Mouse (Mus musculus) thymus, postnatal 14 days (tissue): ENCODE results near the gene Mgrn1.
A peak's percentile ranks its signal among the peaks of the same experiment; 100 is the strongest.

Experiments
- DNase-seq: peaks from one replicate; pipeline ENCODE4 v3.0.0; 2021

The Mgrn1 gene

DNA sequence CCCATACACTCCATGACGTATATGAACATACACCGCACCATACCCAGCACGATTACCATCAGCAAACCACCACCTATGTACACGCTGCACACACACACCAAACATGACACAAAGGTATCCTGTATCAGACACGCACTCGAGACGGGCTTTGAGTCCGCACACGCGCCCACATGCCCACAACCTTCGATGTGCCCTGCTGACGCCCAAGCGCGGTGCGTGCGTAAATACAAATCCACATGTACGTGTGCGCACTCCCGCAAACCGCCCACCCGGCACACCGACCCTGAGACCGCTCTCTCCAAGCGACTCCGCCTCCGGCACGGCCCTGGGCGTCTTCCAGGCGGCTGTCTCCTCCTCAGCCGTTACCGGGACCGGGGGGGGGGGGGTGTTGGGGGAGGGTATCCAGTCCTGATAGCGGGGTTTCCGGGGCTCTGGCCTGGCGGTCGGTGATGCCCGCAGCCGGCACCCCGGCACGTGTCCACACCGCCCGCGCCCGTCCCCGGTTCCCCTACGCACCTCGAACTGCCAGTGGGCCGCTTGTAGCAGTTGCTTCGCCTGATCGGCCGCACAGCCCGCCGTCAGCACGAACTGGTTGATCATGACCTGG, 6.8 kb upstream of the Mgrn1 start:
- DNase-seq: peak; percentile 62

DNA sequence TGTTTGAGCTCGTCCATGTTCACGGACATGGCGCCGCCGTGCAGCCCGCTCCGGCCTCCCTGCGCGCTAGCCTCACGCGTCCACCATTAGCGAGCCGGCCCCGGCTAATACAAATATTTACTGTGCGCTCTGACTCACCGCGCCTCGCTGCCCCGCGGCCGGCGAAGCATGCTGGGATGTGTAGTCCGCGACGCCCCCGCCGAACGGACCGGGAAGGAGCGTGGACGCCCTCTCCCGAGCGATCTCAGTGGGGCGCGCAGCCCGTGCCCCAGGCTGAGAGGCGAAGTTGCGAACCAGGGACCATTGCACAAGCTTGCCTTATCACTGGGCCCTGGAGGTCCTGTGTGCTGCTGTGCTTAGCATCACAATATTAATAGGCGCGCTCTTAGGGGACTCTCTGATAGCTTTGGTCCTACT, 6.3 kb upstream of the Mgrn1 start:
- peak; percentile 90 for DNase-seq

DNA sequence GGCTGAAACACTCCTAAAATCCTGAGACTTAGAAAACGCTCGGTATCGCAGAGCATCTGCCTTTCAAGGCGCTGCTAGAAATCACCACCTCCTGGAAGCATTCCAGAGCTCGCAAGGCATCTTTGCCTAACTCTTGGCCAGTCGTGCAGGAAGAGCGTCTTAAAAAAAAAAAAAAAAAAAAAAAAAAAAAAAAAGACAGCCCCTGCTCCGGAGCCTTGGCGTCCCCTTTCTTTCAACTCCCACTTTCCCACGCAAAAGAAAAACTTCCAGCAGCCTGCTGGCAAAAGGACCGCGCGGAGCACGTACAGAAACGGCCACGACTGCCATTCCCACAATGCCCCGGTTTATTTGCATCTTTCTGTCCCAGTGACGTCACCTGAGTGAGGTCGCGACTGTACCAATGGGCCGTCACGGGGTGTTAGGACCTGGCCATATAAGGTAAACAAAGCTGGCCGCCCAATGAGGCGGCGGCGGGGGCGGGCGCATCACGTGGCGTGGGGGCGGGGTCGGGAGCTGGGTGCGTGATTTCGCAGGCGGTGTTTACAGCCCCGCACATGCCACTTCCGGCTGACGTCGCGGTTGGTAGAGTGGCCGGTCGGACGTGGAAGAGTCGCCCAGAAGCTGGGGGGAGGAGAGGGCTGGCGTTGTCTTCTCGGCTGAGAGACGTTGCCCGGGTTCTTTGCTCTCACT, 5.8 kb upstream of the Mgrn1 start, which contains the start of gene Ubald1:
Gene Ubald1, minus strand, starts transcription at position 180 of the 690 bp plus-strand sequence.
- peak; percentile 97 for DNase-seq

DNA sequence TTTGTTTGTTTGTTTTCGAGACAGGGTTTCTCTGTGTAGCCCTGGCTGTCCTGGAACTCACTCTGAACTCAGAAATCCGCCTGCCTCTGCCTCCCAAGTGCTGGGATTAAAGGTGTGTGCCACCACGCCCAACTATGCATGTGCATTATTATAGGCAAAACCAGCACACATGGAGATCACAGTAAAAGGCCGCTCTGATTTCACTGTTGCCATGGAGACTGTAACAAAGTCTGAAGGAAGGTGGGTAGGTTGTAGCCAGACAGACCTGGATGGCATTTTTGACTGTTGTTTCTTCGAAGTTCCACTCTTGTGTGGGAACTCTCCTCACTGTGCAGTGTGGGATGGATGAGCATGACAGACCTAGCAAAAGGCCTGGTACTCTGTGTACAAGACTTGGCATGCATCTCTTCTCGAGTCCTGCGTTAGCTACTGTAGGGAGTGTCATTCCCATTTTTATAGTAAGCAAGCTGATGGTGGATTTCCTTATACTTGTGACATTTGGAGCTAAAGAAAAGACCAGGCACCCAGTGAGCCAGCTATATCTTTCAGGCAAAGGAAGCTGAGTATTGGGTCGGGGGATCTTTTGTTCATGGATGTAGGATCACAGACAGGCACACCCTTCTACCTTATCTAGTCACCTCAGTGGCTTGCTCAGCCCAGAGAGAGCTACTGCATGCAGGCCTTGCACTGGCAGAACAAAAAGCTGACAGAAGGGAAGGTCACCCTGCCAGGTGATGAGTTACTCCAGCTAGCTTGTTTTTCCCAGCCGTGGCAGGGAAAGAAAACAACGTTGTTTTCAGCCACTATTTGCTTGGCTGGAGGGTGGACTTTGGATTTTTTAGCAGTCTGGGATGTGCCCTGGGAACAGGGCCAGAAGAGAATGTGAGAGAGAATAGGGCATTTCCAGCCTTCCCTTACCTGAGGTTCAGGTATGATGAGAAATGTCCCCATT, 4.4 kb upstream of the Mgrn1 start:
- DNase-seq: peak; percentile 14

GRCm38 (mm10) chr16:4884930-4885329, 1.1 kb upstream of the Mgrn1 start:
- no peak for DNase-seq

- DNase-seq: no peak
These were observed 606 bp downstream of the Mgrn1 start for GRCm38 (mm10) chr16:4886690-4887020.

DNA sequence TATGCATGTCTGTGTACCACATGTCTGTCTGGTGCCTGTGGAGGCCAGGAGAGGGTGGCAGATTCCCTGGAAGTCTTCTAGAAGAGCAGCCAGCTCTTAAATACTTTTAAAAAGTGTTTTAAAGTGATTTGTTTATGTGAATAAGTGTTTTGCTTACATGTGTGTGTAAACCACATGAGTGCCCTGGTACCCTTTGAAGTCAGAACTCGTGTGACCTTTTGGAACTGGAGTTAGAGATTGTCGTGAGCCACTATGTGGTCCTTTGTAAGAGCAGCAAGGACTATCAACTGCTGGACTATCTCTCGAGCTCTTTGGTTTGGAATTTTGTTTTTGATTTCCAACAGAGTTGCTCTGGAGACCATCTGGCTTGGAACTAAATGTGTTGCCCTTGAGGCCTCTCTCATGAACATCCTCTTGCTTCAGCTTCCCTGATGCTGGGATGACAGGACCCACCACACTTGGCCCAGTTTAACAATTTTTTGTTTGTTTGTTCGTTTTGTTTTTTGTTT, 4.2 kb downstream of the Mgrn1 start:
- DNase-seq: no peak

- no peak for DNase-seq
These were observed 6.1 kb downstream of the Mgrn1 start for GRCm38 (mm10) chr16:4892171-4892570.

GRCm38 (mm10) chr16:4894201-4894908, 8.3 kb downstream of the Mgrn1 start:
- no peak for DNase-seq

DNA sequence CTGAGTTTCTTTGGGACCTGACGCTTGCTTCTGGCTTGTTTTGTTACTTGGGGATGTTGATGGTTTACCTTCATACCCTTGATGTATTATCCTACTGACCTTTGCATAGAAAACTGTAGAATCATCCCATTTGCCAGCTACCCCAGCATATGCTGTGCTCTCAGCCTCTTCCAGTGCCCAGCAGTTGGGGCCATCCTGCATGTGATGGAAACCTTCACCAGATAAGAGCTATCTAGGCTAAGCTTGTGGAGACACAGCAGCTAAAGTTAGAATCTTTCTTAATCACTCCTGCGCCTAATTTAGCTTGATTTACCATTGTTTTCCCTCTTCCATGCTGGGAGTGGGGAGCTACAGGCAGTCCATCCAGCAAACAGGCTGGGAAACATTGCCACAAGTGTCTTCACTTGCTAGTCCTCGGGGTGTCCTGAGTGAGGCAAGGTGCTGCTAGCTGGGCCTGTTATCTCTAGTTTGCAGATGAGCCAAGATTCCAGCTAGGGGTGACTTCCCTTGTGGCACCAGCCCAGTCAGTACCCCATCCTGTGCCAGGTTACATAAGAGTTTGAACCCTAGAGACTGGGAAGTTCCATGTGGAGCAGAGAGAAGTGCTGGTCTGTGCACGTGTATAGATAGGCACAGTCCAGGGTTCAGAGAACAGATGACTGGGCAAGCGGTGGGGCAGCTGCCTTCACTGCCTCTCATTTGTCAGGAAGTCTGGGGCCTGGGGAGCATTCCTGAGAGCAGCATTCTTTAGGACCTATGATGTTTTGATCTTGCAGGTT, 10.4 kb downstream of the Mgrn1 start:
- no peak for DNase-seq

- no peak for DNase-seq
These were observed 11.2 kb downstream of the Mgrn1 start for GRCm38 (mm10) chr16:4897146-4897730.

GRCm38 (mm10) chr16:4898881-4899280, 12.8 kb downstream of the Mgrn1 start:
- peak; percentile 47 for DNase-seq

DNA sequence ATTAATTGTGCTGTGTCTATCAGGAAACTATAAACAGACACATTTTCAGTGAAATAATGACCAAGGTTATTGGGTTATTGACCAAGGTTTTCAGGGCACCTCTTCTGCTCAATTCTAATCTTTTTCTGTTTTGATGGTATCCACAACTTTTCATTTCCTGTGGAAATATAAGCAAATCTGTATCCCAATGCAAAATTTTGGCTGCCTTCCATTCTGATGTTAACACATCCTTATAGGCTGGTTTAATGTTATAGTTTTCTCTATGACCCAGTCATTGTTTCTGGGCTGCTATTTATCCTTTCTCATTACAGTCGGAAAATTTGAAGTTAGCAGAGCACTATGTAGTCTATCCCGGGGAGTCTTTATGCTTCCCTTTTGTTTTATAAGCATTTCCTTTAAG, 13.7 kb downstream of the Mgrn1 start:
- DNase-seq: no peak

GRCm38 (mm10) chr16:4901167-4901566, 15.1 kb downstream of the Mgrn1 start:
- no peak for DNase-seq

GRCm38 (mm10) chr16:4902390-4902789, 16.3 kb downstream of the Mgrn1 start:
- no peak for DNase-seq

DNA sequence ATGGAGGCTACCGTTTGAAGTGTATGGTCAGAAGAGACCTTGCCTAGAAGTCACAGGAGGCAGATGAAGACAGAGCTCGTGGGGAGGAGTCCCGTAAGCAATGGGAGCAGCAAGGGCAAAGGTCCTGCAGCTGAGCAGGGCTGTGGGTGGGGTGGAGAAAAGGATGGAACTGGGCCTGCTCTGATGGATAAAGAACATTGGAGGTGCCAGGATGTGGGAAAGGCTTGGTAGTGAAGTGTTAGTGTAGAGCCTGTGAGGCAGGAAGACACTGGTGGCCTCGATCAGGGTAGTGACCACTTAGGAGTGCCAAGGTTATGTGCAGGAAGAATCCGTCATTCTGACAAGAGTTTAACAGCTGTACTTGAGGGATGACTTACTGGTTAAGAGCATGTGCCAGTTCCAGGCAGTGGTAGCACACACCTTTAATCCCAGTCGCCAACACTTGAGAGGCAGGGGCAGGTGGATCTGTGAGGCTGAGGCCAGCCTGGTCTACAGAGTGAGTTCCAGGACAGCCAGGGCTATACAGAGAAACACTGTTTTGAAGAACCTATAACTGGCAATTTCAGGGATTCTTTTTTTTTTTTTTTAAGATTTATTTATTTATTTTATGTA, 17.5 kb downstream of the Mgrn1 start:
- no peak for DNase-seq

- no peak for DNase-seq
These were observed 18.8 kb downstream of the Mgrn1 start for GRCm38 (mm10) chr16:4904878-4905277.

DNA sequence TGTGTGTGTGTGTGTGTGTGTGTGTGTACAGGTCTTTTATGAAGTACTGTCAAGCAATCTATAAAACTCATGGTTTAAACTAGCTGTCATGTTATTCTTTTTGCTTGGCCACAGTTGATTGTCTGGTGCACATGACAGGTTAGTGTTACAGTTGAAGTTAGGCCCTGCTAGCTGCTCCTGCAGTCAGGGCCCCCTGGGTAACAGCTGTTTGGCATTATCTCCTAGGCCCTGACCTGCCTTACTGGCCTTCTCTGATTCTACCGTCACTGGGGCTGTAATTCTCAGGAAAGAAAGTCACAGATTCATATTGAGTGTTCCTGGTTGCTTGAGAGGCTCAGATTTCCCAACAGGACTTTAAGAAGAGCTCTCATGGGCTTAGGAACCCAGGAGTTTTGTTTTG, 19.5 kb downstream of the Mgrn1 start:
- DNase-seq: no peak

DNA sequence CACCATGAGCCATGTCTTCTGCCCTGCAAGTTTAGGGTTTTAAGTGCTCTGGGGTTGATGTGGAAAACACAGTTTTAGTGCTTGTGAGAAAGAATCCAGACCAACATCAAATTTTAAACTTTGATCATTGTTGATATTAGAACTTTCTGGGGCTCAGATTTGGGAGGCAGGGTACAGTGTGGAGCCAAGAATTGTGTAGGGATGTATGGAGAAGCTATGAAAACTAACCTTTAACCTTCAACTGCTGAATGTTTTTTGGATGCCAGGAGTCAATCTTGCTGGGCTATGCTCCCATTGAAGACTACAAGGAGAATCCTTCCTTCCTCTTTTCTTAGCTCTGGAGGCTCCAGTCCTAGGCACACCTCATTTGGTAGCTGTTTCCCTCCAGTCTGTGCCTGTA, 20.5 kb downstream of the Mgrn1 start:
- DNase-seq: no peak

DNA sequence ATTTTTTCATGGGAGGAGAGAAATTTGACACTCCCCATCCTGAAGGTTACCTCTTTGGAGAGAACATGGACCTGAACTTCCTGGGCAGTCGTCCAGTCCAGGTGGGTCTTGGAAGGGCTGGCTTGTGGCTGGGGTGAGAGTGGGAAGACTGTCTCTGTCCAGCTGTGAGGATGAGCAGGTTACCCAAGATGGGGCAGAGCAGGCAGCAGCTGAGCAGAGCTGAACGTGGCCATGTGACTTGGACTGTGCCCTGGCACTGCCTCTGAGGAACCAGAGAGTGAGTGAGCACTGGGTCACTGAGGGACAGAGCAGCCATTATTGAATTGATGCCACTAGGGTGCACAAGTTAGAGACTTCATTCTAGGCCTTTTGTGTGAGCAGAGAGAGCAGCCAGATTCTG, 21.3 kb downstream of the Mgrn1 start:
- no peak for DNase-seq

DNA sequence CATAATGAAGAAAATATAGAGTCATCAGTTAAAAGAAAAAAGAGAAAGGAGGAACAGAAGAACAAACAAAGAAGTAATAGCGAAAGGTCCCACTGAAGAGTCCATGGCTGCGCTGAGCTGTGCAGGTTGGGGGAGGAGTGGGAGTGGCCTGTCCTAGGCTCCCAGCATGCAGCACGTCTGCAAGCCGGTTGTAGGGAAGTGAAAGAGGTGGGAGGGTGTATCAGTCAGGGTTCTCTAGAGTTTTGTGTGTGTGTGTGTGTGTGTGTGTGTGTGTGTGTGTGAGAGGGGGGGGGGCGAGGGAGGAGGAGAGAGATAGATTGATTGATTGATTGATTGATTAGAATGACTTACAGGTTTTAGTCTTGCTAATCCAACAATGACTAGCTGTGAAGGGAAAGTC, 21.9 kb downstream of the Mgrn1 start:
- DNase-seq: no peak
